Mouse (Mus musculus) testis, adult 2 months (tissue): ENCODE measurements around the gene Prr23a1. TPM values are rescaled to one million over a fixed set of nuclear protein-coding genes. Genes with fewer than 3 reads are reported as not detected.

ENCODE experiments used
- H3K27ac ChIP-seq: fragments of 200-500 bp; 2 replicates; pipeline ENCODE4 v1.5.1; 2012; ENCODE audit warnings: low read depth, low read length; ENCODE audit not compliant: control insufficient read depth, insufficient read depth
- H3K27me3 ChIP-seq: fragments of 200-500 bp; 2 replicates; pipeline ENCODE4 v1.6.1; 2012; ENCODE audit warnings: mild to moderate bottlenecking, low read length, moderate library complexity; ENCODE audit not compliant: control insufficient read depth, insufficient read depth
- H3K36me3 ChIP-seq: fragments of 200-500 bp; 2 replicates; pipeline ENCODE4 v1.6.1; 2012; ENCODE audit warnings: mild to moderate bottlenecking, low read length; ENCODE audit not compliant: control insufficient read depth, insufficient read depth
- H3K4me1 ChIP-seq: fragments of 200-500 bp; 2 replicates; pipeline ENCODE4 v1.6.1; 2012; ENCODE audit warnings: low read length; ENCODE audit not compliant: control insufficient read depth, insufficient read depth
- H3K4me3 ChIP-seq: fragments of 200-500 bp; 2 replicates; pipeline ENCODE4 v1.5.1; 2012; ENCODE audit warnings: low read depth, mild to moderate bottlenecking, low read length, moderate library complexity, mixed read lengths; ENCODE audit not compliant: control insufficient read depth
- CTCF ChIP-seq: fragments of 200-500 bp; IDR thresholded peaks from 2 replicates; pipeline ENCODE4 v1.5.1; 2012; ENCODE audit warnings: low read depth, mild to moderate bottlenecking, inconsistent platforms, low read length, moderate library complexity; ENCODE audit not compliant: control insufficient read depth, insufficient read depth, insufficient replicate concordance
- POLR2A ChIP-seq: fragments of 200-500 bp; IDR thresholded peaks from 2 replicates; pipeline ENCODE4 v1.6.1; 2012; ENCODE audit warnings: low read depth, mild to moderate bottlenecking, inconsistent platforms, low read length, moderate library complexity; ENCODE audit not compliant: control insufficient read depth
- polyA plus RNA-seq: library from polyadenylated mRNA; depleted of rRNA; stranded (reverse); fragments of >200 nt; gene quantifications from 2 replicates; pipeline ENCODE4 v1.2.3, GENCODE M21; 2012

Prr23a1 gene
- polyA plus RNA-seq, 1 experiment: 0.96 TPM

DNA sequence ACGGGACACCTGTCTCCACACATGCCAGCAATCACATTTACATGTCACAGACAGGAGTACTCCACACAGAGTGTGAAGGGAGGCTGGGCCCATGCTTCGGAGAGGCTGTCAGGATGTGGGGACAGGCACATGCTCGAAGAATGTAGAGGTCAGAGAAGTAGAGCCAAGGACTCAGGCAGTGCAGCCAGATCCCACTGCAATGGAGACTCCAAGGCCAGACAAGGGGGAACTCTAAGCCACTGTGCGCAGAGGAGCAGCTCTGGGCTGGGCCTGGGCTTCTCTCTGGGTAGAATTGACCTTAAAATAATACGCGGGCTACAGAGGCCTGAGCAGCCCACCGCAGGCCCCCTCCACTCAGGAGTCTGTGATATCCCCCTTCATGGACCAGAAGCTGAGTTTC is 24.7 kb upstream of the Prr23a1 start:
- Histone ChIP-seq H3K27ac (no peak overlapping the region), H3K4me3 (no peak overlapping the region), H3K27me3 (no peaks in the 10 kb centered on the region), H3K4me1 (no peaks in the 10 kb centered on the region), H3K36me3 (no peaks in the 10 kb centered on the region)
- TF ChIP-seq CTCF (no peak), POLR2A (no peak)

DNA sequence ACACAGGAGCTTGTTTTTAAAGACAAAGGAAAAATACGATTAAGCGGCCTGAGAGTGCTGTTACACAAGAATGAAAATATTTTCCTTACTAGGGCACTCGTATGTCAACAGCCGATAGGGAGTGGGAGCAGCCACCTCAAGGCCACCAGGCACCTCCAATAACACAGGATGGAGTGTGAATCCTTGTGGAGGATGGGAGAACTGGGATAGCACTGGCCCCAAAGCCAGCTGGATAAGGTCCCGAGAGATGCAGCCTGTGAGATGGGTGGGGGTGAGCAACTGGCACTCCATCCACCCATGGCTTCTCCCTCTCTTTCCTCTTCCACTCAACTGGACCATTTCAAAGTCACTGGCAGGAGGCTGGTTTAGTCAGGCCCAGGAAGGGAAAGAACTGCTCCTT is 23.3 kb upstream of the Prr23a1 start:
- H3K36me3 ChIP-seq: no peaks in the 10 kb centered on the region
- no peaks in the 10 kb centered on the region for H3K4me1 ChIP-seq
- no peaks in the 10 kb centered on the region for H3K27me3 ChIP-seq
- H3K27ac ChIP-seq: no peak overlapping the region
- no peak overlapping the region for H3K4me3 ChIP-seq
- no peak for TF ChIP-seq POLR2A
- TF ChIP-seq CTCF: no peak

DNA sequence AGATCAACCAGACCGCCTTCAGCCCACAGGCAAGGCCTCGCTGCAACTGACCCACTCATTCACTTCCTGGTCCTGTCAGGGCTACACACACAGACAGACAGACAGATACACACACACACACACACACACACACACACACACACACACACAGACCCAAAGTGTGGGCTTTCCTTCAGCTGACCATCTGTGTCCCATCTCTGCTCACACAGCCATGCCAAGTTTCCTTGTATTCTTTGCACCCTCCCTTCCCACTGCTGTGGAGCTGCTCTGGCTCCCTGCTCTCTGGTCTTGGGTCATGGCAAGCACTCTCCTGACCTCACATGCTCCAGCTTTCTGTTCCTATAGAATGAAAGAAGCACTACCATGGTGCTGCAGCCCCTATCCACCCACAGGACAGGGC is 22.8 kb upstream of the Prr23a1 start:
- H3K27me3 ChIP-seq: no peaks in the 10 kb centered on the region
- H3K4me3 ChIP-seq: no peak overlapping the region
- TF ChIP-seq CTCF (no peak), POLR2A (no peak)
- H3K36me3 ChIP-seq: no peaks in the 10 kb centered on the region
- H3K4me1 ChIP-seq: no peaks in the 10 kb centered on the region
- H3K27ac ChIP-seq: no peak overlapping the region

DNA sequence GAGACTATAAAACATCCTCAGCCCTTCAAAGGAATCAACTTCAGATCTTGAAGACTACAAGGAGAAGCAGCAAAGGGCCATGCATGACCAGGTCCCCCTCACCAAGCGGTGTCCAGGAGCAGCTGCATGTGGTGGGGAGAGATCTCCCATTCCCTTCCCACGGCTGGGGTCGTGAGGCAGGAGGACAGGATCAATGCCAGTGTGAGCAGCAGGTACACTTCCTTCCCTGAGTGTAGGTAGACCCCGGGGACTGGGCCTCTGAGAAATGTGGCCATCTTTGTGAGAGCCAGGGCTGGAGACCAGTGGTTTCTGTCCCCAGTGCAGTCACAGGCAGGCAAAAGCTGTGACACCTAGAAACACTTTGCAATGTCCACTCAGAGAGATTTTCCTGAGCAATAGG is 21.8 kb upstream of the Prr23a1 start:
- no peaks in the 10 kb centered on the region for H3K27me3 ChIP-seq
- no peak overlapping the region for H3K27ac ChIP-seq
- H3K4me3 ChIP-seq: no peak overlapping the region
- TF ChIP-seq POLR2A (no peak), CTCF (no peak)
- H3K4me1 ChIP-seq: no peaks in the 10 kb centered on the region
- no peaks in the 10 kb centered on the region for H3K36me3 ChIP-seq

DNA sequence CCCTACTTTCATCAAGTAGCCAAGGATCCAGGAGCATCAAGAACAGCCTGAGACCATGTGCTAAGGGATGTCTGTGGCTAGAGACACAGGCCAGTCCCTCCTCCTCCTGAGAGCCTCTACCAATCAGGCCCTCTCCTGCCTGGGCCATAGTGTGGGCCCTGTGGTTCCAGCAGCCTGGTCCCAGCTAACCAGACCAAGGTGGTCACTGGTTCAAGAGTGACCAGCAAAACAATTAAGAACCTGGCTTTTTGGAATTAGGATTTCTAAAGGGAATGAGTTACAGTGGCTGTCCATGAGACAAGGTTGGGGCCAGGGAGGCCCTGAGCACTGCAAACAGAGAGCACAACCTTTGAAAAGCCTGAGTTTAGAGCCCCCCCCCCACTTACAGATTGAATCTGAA is 21.2 kb upstream of the Prr23a1 start:
- H3K4me1 ChIP-seq: no peaks in the 10 kb centered on the region
- no peaks in the 10 kb centered on the region for H3K36me3 ChIP-seq
- TF ChIP-seq CTCF: no peak
- no peak for TF ChIP-seq POLR2A
- H3K4me3 ChIP-seq: no peak overlapping the region
- no peaks in the 10 kb centered on the region for H3K27me3 ChIP-seq
- H3K27ac ChIP-seq: no peak overlapping the region

DNA sequence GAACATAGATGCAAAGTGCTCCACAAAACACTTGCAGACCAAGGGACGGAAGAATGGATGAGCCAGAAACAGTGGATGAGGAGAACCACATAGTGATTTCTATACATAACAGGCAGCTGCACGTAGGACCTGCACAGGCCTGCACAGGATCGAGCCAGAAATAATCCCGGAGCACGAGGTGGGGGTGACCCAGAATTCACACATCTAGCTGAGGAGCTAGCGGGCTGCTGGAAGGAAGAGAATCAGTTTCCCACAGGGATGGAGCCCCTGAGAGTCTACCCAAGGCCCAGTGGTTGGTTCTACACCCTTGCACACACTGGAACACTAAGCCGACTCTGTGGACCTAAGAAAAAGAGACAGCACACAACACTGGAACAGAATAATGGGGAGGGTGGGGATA is 18.5 kb upstream of the Prr23a1 start:
- Histone ChIP-seq H3K4me1 (no peaks in the 10 kb centered on the region), H3K27me3 (no peaks in the 10 kb centered on the region), H3K36me3 (no peaks in the 10 kb centered on the region), H3K27ac (no peak overlapping the region), H3K4me3 (no peak overlapping the region)
- no peak for TF ChIP-seq POLR2A
- TF ChIP-seq CTCF: no peak

DNA sequence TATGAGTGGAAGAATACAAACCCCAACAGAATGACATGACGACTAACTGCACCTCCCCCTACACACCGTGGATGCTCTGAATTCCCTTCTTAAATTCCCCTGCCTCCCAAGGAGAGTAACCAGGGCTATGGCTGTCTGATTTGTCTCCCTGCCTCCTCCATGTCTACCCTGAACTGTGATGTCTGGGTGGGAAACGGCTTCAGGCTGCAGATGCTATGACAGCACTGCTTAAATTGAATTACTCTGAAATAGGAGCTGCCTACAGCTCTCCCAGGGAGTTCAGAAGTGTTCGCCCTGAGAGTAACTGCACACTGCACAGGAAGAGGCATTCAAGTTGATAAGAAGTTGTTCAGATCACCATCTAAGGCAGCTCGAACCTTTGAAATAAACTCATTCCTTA is 12.8 kb upstream of the Prr23a1 start:
- Histone ChIP-seq H3K4me1 (no peaks in the 10 kb centered on the region), H3K4me3 (no peak overlapping the region), H3K27me3 (no peaks in the 10 kb centered on the region), H3K36me3 (no peaks in the 10 kb centered on the region), H3K27ac (no peak overlapping the region)
- TF ChIP-seq POLR2A: no peak
- no peak for TF ChIP-seq CTCF

DNA sequence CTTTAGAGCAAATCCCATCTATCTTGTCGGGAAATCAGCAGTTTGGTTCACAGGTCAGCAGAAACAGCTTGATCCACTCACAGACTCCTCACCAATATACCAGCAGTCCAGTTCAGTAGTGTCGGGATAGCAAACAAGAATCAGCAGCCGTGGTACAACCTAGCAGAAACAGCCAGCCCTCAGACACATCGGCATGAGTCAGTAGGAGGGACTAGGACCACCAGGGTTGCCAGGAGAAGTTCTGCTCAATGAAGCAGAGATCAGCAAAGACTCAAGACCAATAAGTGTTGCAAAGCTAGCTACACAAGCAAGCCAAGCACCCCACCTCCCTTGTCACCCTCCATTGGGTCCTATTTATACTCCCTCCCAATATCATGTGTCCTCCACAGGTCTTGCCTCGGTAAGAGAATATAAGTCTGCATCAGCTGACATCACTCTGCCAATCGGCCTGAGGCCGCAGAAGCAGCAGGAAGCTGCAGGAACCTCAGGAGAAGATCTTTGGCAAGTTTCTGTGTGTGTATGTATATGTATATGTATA is 4.7 kb upstream of the Prr23a1 start:
- H3K27ac ChIP-seq: no peak overlapping the region
- no peaks in the 10 kb centered on the region for H3K36me3 ChIP-seq
- H3K4me3 ChIP-seq: no peak overlapping the region
- no peak for TF ChIP-seq POLR2A
- no peak for TF ChIP-seq CTCF
- 0 out of 2 replicates have a peak, but pooled peaks cover under 1% of the 10 kb centered on the region for H3K4me1 ChIP-seq
- no peaks in the 10 kb centered on the region for H3K27me3 ChIP-seq
